Comparison of ENCODE assay signal across 25 mouse cellular contexts in genomic region chr14:14087348-14087747, GRCm38 (mm10). TPM values are rescaled to one million over a fixed set of nuclear protein-coding genes. Genes with fewer than 3 reads are reported as not detected.
DNase-seq lines count a peak whose midpoint lies in the region; ATAC-seq lines count a peak whose summit lies in the region.
"Had no signal": no experiment of that assay in that cellular context is flagged by ENCODE, and none has a peak within 500 bp of the region (broad histone marks: within the 10 kb centered on the region; RNA-seq: fewer than 3 reads in every experiment).

No protein-coding gene starts in this region.

- H3K27ac ChIP-seq in liver, embryonic 11.5 days (ENCODE audit: low read depth, low read length), result peak overlapping the region; percentile 72; the same call in 1 of the 2 replicates
- no peak overlapping the region for H3K27ac ChIP-seq in neural tube, embryonic 15.5 days (replicated peaks)
- H3K27ac ChIP-seq in hindbrain, embryonic 10.5 days, result no peak overlapping the region
- H3K27ac ChIP-seq: forebrain, embryonic 12.5 days; hindbrain, postnatal 0 days; kidney, postnatal 0 days; macrophage; midbrain, embryonic 10.5 days; neural tube, embryonic 12.5 days had no signal

- H3K4me1 ChIP-seq in liver, embryonic 11.5 days (replicated peaks; ENCODE audit: control insufficient read depth, insufficient read depth, low read length), result peaks cover 15% of the 10 kb centered on the region
- no peaks in the 10 kb centered on the region for H3K4me1 ChIP-seq in neural tube, embryonic 15.5 days
- no peaks in the 10 kb centered on the region for H3K4me1 ChIP-seq in hindbrain, embryonic 10.5 days (replicated peaks)
- H3K4me1 ChIP-seq: forebrain, embryonic 12.5 days; midbrain, embryonic 10.5 days; neural tube, embryonic 12.5 days had no signal

- H3K4me2 ChIP-seq in liver, embryonic 11.5 days, result no peak overlapping the region
- no peak overlapping the region for H3K4me2 ChIP-seq in neural tube, embryonic 15.5 days
- H3K4me2 ChIP-seq: forebrain, embryonic 12.5 days; neural tube, embryonic 12.5 days had no signal

- H3K27me3 ChIP-seq in liver, embryonic 11.5 days (replicated peaks; ENCODE audit: control insufficient read depth, insufficient read depth, low read length), result no peaks in the 10 kb centered on the region
- no peaks in the 10 kb centered on the region for H3K27me3 ChIP-seq in neural tube, embryonic 15.5 days (replicated peaks)
- H3K27me3 ChIP-seq in hindbrain, embryonic 10.5 days (ENCODE audit: insufficient read depth, poor library complexity, severe bottlenecking), result no peaks in the 10 kb centered on the region
- H3K27me3 ChIP-seq: CH12.LX; forebrain, embryonic 12.5 days; neural tube, embryonic 12.5 days had no signal

- no peak for ATAC-seq in liver, embryonic 11.5 days (replicated peaks; ENCODE audit: low FRiP score)
- no peak for ATAC-seq in neural tube, embryonic 15.5 days (ENCODE audit: low FRiP score)
- ATAC-seq: forebrain, postnatal 0 days; hindbrain, postnatal 0 days; intestine, embryonic 16.5 days; midbrain, embryonic 16.5 days had no signal

- no peaks in the 10 kb centered on the region for H3K36me3 ChIP-seq in liver, embryonic 11.5 days (ENCODE audit: control insufficient read depth, insufficient read depth, low read length)
- H3K36me3 ChIP-seq in neural tube, embryonic 15.5 days, result peaks cover 17% of the 10 kb centered on the region; the same call in 1 of the 2 replicates
- peaks cover 40% of the 10 kb centered on the region for H3K36me3 ChIP-seq in hindbrain, embryonic 10.5 days

- H3K4me3 ChIP-seq in liver, embryonic 11.5 days (ENCODE audit: low read depth, low read length), result no peak overlapping the region
- no peak overlapping the region for H3K4me3 ChIP-seq in neural tube, embryonic 15.5 days (replicated peaks)
- H3K4me3 ChIP-seq in hindbrain, embryonic 10.5 days, result no peak overlapping the region
- H3K4me3 ChIP-seq: forebrain, embryonic 12.5 days; midbrain, embryonic 10.5 days; neural tube, embryonic 12.5 days had no signal

- 53% methylated on average over 6 of the region's 6 CpGs for WGBS in liver, embryonic 11.5 days
- 92% methylated on average over 6 of the region's 6 CpGs for WGBS in neural tube, embryonic 15.5 days
- 88% methylated on average over 6 of the region's 6 CpGs for WGBS in hindbrain, embryonic 10.5 days

- no peak for DNase-seq in liver, embryonic 11.5 days (ENCODE audit: low spot score)
- DNase-seq in liver (no peak), NIH3T3 (ENCODE audit: low read depth) (peak; percentile 11)
- DNase-seq in induced T-regulatory cell, adult 2 months (ENCODE audit: low read depth), result peak; percentile 21
- DNase-seq in lung, adult 18-20 months, result no peak
- no peak for DNase-seq in hindbrain, embryonic 10.5 days (ENCODE audit: low spot score)
- DNase-seq: adrenal gland, postnatal 25 days; cerebellum, adult 2 months; cerebellum, postnatal 14 days; forebrain, postnatal 0 days; gastrocnemius, postnatal 14 days; heart, adult 18-20 months; kidney, adult 8-10 months; kidney, postnatal 4 days; lung, postnatal 10 days had no signal

- no peaks in the 10 kb centered on the region for H3K9me3 ChIP-seq in liver, embryonic 11.5 days (ENCODE audit: control insufficient read depth, low read length)
- H3K9me3 ChIP-seq in neural tube, embryonic 15.5 days (replicated peaks), result no peaks in the 10 kb centered on the region
- no peaks in the 10 kb centered on the region for H3K9me3 ChIP-seq in hindbrain, embryonic 10.5 days
- H3K9me3 ChIP-seq: forebrain, embryonic 12.5 days; midbrain, embryonic 10.5 days; neural tube, embryonic 12.5 days had no signal

- H3K9ac ChIP-seq in liver, embryonic 11.5 days (ENCODE audit: low read depth, low read length), result no peak overlapping the region
- H3K9ac ChIP-seq in neural tube, embryonic 15.5 days (replicated peaks), result no peak overlapping the region
- H3K9ac ChIP-seq: forebrain, embryonic 12.5 days; forebrain, postnatal 0 days; neural tube, embryonic 12.5 days had no signal

RNA-seq across cellular contexts. Expression of gene Psmd6, which starts 33.4 kb away (rescaled TPM):
- 272 and 287 TPM in 2 replicates for polyA plus RNA-seq in liver, embryonic 11.5 days (2014; fragmentation: Nextera tagmentation; extraction: Ambion mirVana)
- 237 and 254 TPM in 2 replicates for polyA plus RNA-seq in neural tube, embryonic 15.5 days (2015; fragmentation: Nextera tagmentation; extraction: Ambion mirVana)
- 285 and 294 TPM in 2 replicates for polyA plus RNA-seq in hindbrain, embryonic 10.5 days (2016; fragmentation: Nextera tagmentation; extraction: Ambion mirVana)

Comparison
In these comparisons a context has a peak if more than half of its experiments do, and no peak if none do; other contexts are left out.
1. DNase-seq: peak in NIH3T3 (single experiment) and induced T-regulatory cell, adult 2 months (single experiment); none in liver, embryonic 11.5 days (single experiment), liver (single experiment), lung, adult 18-20 months (0 of 2) and hindbrain, embryonic 10.5 days (single experiment).